Mouse (Mus musculus) lung, postnatal 0 days (tissue): Measurements from ENCODE around the gene Olfr1232.

Experiments used
- CTCF ChIP-seq: IDR thresholded peaks from 2 replicates; pipeline ENCODE4 v1.5.1; 2016; ENCODE audit warnings: antibody characterized with exemption, mild to moderate bottlenecking
- EP300 ChIP-seq: IDR thresholded peaks from 2 replicates; pipeline ENCODE4 v1.6.1; 2016; ENCODE audit warnings: antibody characterized with exemption, mild to moderate bottlenecking, control low read depth

GRCm38 (mm10) chr2:89287914-89288313, 41.6 kb downstream of the Olfr1232 start, which contains the start of gene Olfr1229:
- TF ChIP-seq CTCF = no peak
- no peak for TF ChIP-seq EP300
